Mouse (Mus musculus): ENCODE data around the gene Lcmt2.

GRCm38 (mm10) chr2:121139266-121140017 lies 1.0 kb downstream of the Lcmt2 start:
- TF ChIP-seq POLR2A (IDR thresholded peaks at IDR 0.05; ENCODE audit: insufficient read depth, low read depth, low read length) (no peak), CTCF (IDR thresholded peaks at IDR 0.05; ENCODE audit: insufficient read depth, low read depth, low read length) (no peak)
